Comparison of ENCODE assay signal across 25 mouse cellular contexts in the genomic region with DNA sequence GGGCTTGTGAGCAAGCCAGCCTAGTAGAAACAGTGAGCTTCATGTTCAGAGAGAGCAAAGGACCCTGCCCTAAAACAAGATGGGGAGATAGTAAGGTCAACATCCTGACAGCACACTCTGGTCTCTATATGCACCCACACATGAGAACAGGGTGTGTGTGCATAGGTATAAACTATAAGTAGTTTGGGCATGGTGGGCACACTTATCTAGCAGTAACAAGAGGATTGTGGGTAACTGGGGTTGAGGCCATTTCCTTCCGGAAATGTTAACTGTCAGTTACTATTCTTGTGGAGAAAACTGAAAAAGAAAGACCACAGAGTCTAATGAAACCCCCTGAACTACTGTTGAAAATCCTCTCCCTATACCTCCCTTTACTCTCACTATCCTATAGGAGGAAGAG.
DNase-seq lines count a peak whose midpoint lies in the region; ATAC-seq and TF ChIP-seq lines count a peak whose summit lies in the region.
"Had no signal": no experiment of that assay in that cellular context is flagged by ENCODE, and none has a peak within 500 bp of the region (broad histone marks: within the 10 kb centered on the region; RNA-seq: fewer than 3 reads in every experiment).

No protein-coding gene starts in this region.

- no peak for TF ChIP-seq RAD21 in MEL (IDR thresholded peaks at IDR 0.05; ENCODE audit: low read depth, low read length)

- no peak for TF ChIP-seq EP300 in MEL (IDR thresholded peaks at IDR 0.05; ENCODE audit: low read depth in 1 of 2, low read length in 2 of 2)

- no peak overlapping the region for H3K9ac ChIP-seq in liver, embryonic 12.5 days
- H3K9ac ChIP-seq in MEL (ENCODE audit: control insufficient read depth, low read depth, low read length, poor library complexity, severe bottlenecking), result no peak overlapping the region
- H3K9ac ChIP-seq in midbrain, embryonic 13.5 days (replicated peaks), result no peak overlapping the region
- H3K9ac ChIP-seq: embryonic facial prominence, embryonic 13.5 days; embryonic facial prominence, embryonic 15.5 days; forebrain, embryonic 12.5 days had no signal

- TF ChIP-seq CTCF in MEL (IDR thresholded peaks at IDR 0.05 in 2 of 3, conservative IDR thresholded peaks at IDR 0.05 in 1 of 3; ENCODE audit: control insufficient read depth in 1 of 3, insufficient read depth in 1 of 3, low read depth in 2 of 3, low read length in 3 of 3, poor library complexity in 1 of 3, severe bottlenecking in 1 of 3), result no peak

- H3K4me1 ChIP-seq in liver, embryonic 12.5 days, result no peaks in the 10 kb centered on the region
- H3K4me1 ChIP-seq in MEL (ENCODE audit: control insufficient read depth in 1 of 2, insufficient read depth in 2 of 2, low read length in 2 of 2), result no peaks in the 10 kb centered on the region; a peak in 1 of 4 replicates
- no peaks in the 10 kb centered on the region for H3K4me1 ChIP-seq in midbrain, embryonic 13.5 days (replicated peaks)
- H3K4me1 ChIP-seq: embryonic facial prominence, embryonic 13.5 days; embryonic facial prominence, embryonic 15.5 days; forebrain, embryonic 10.5 days had no signal

- H3K79me2 ChIP-seq in MEL (ENCODE audit: control insufficient read depth, insufficient read depth, low read length, poor library complexity), result no peaks in the 10 kb centered on the region

- H3K27me3 ChIP-seq in liver, embryonic 12.5 days (replicated peaks), result no peaks in the 10 kb centered on the region
- H3K27me3 ChIP-seq in MEL (ENCODE audit: control insufficient read depth in 1 of 2, insufficient read depth in 2 of 2, low read length in 2 of 2), result no peaks in the 10 kb centered on the region
- no peaks in the 10 kb centered on the region for H3K27me3 ChIP-seq in midbrain, embryonic 13.5 days
- H3K27me3 ChIP-seq: embryonic facial prominence, embryonic 13.5 days; embryonic facial prominence, embryonic 15.5 days; forebrain, embryonic 12.5 days had no signal

- no peak for ATAC-seq in liver, embryonic 12.5 days
- no peak for ATAC-seq in midbrain, embryonic 13.5 days
- ATAC-seq: CD4-positive, CD25-positive, alpha-beta regulatory T cell, adult 4 months; forebrain, embryonic 14.5 days; forebrain, embryonic 16.5 days had no signal

- no peaks in the 10 kb centered on the region for H3K9me3 ChIP-seq in liver, embryonic 12.5 days (replicated peaks)
- H3K9me3 ChIP-seq in MEL (replicated peaks; ENCODE audit: insufficient read depth, low read length), result no peaks in the 10 kb centered on the region
- no peaks in the 10 kb centered on the region for H3K9me3 ChIP-seq in midbrain, embryonic 13.5 days
- H3K9me3 ChIP-seq: embryonic facial prominence, embryonic 13.5 days; embryonic facial prominence, embryonic 15.5 days; forebrain, embryonic 10.5 days; forebrain, embryonic 12.5 days had no signal

- H3K27ac ChIP-seq in liver, embryonic 12.5 days, result no peak overlapping the region
- H3K27ac ChIP-seq in MEL (ENCODE audit: control insufficient read depth, low read depth, low read length), result 0 out of 2 replicates have a peak overlapping the region, but pooled peaks have one; percentile 10
- no peak overlapping the region for H3K27ac ChIP-seq in midbrain, embryonic 13.5 days
- H3K27ac ChIP-seq: embryonic facial prominence, embryonic 13.5 days; embryonic facial prominence, embryonic 15.5 days; forebrain, embryonic 10.5 days; forebrain, embryonic 12.5 days had no signal

- H3K36me3 ChIP-seq in liver, embryonic 12.5 days, result no peaks in the 10 kb centered on the region
- H3K36me3 ChIP-seq in MEL (ENCODE audit: control insufficient read depth in 1 of 2, insufficient read depth in 2 of 2, low read length in 2 of 2), result no peaks in the 10 kb centered on the region
- no peaks in the 10 kb centered on the region for H3K36me3 ChIP-seq in midbrain, embryonic 13.5 days
- H3K36me3 ChIP-seq: embryonic facial prominence, embryonic 13.5 days; embryonic facial prominence, embryonic 15.5 days; forebrain, embryonic 10.5 days; forebrain, embryonic 12.5 days; G1E had no signal

- DNase-seq in liver, result no peak
- peak; percentile 84 for DNase-seq in 416B (ENCODE audit: low read depth)
- DNase-seq in MEL (ENCODE audit: low read depth, low spot score), result no peak
- no peak for DNase-seq in kidney, postnatal 36 days
- DNase-seq: adrenal gland, adult 8-10 months; adrenal gland, postnatal 14 days; adrenal gland, postnatal 36 days; B cell, adult 2 months; cerebellum, adult 11-12 months; cerebellum, adult 2 months; cerebellum, adult 9-10 months; cerebellum, postnatal 10 days; cerebellum, postnatal 25 days; embryo, embryonic 11 days had no signal

- WGBS in liver, embryonic 12.5 days (ENCODE audit: insufficient replicate concordance), result 33% methylated on average over 1 of the region's 1 CpGs
- WGBS in midbrain, embryonic 13.5 days, result 97% methylated on average over 1 of the region's 1 CpGs

- peak overlapping the region; percentile 12; the same call in 1 of the 2 replicates for H3K4me2 ChIP-seq in liver, embryonic 12.5 days
- H3K4me2 ChIP-seq in midbrain, embryonic 13.5 days (replicated peaks), result no peak overlapping the region
- H3K4me2 ChIP-seq: embryonic facial prominence, embryonic 13.5 days; embryonic facial prominence, embryonic 15.5 days; forebrain, embryonic 12.5 days had no signal

- no peak overlapping the region for H3K4me3 ChIP-seq in liver, embryonic 12.5 days
- H3K4me3 ChIP-seq in MEL (ENCODE audit: control insufficient read depth in 1 of 2, insufficient read depth in 1 of 2, low read depth in 2 of 2, low read length in 2 of 2), result no peak overlapping the region
- no peak overlapping the region for H3K4me3 ChIP-seq in midbrain, embryonic 13.5 days (replicated peaks)
- H3K4me3 ChIP-seq: embryonic facial prominence, embryonic 13.5 days; embryonic facial prominence, embryonic 15.5 days; erythroblast, embryonic 14.5 days; forebrain, embryonic 10.5 days; forebrain, embryonic 12.5 days had no signal

- no peak for TF ChIP-seq POLR2A in MEL (IDR thresholded peaks at IDR 0.05; ENCODE audit: control insufficient read depth in 1 of 2, insufficient read depth in 1 of 2, low read depth in 1 of 2, low read length in 2 of 2, poor library complexity in 1 of 2)

TF ChIP-seq in MEL, 35 proteins besides CTCF, POLR2A, EP300 and RAD21:
- TF ChIP-seq HCFC1 (IDR thresholded peaks at IDR 0.05; ENCODE audit: low read depth, low read length), result no peak
- TF ChIP-seq USF1 (IDR thresholded peaks at IDR 0.05; ENCODE audit: low read depth, low read length), result no peak
- no peak for TF ChIP-seq MYB (IDR thresholded peaks at IDR 0.05; ENCODE audit: low read depth, low read length)
- TF ChIP-seq POLR2AphosphoS2 (IDR thresholded peaks at IDR 0.05; ENCODE audit: low read length), result no peak
- no peak for TF ChIP-seq POLR2AphosphoS5 (IDR thresholded peaks at IDR 0.05; ENCODE audit: borderline replicate concordance, low read depth, low read length)
- no peak for TF ChIP-seq CHD2 (IDR thresholded peaks at IDR 0.05; ENCODE audit: low read length)
- no peak for TF ChIP-seq MEF2A (IDR thresholded peaks at IDR 0.05; ENCODE audit: extremely low read depth, insufficient replicate concordance, low read depth, low read length, poor library complexity, severe bottlenecking)
- no peak for TF ChIP-seq NRF1 (IDR thresholded peaks at IDR 0.05; ENCODE audit: insufficient read depth, low read depth, low read length, poor library complexity, severe bottlenecking)
- TF ChIP-seq ZNF384 (IDR thresholded peaks at IDR 0.05; ENCODE audit: low read depth, low read length), result no peak
- no peak for TF ChIP-seq RCOR1 (IDR thresholded peaks at IDR 0.05; ENCODE audit: low read depth, low read length)
- no peak for TF ChIP-seq USF2 (IDR thresholded peaks at IDR 0.05; ENCODE audit: borderline replicate concordance in 1 of 2, insufficient read depth in 1 of 2, low read depth in 1 of 2, low read length in 2 of 2)
- TF ChIP-seq MAX (IDR thresholded peaks at IDR 0.05; ENCODE audit: low read length), result no peak
- no peak for TF ChIP-seq SIN3A (IDR thresholded peaks at IDR 0.05; ENCODE audit: low read length)
- no peak for TF ChIP-seq KAT2A (conservative IDR thresholded peaks at IDR 0.05; ENCODE audit: low read depth, low read length)
- TF ChIP-seq SMC3 (IDR thresholded peaks at IDR 0.05; ENCODE audit: low read depth, low read length), result no peak
- TF ChIP-seq TAL1 (IDR thresholded peaks at IDR 0.05; ENCODE audit: low read length), result no peak
- TF ChIP-seq ETS1 (IDR thresholded peaks at IDR 0.05; ENCODE audit: low read depth, low read length), result no peak
- no peak for TF ChIP-seq UBTF (IDR thresholded peaks at IDR 0.05; ENCODE audit: borderline replicate concordance, insufficient read depth, low read depth, low read length)
TF ChIP-seq in MEL: peak in this region for 0.
